Mouse (Mus musculus): ENCODE measurements around the gene Ifnk.

The Ifnk gene

DNA sequence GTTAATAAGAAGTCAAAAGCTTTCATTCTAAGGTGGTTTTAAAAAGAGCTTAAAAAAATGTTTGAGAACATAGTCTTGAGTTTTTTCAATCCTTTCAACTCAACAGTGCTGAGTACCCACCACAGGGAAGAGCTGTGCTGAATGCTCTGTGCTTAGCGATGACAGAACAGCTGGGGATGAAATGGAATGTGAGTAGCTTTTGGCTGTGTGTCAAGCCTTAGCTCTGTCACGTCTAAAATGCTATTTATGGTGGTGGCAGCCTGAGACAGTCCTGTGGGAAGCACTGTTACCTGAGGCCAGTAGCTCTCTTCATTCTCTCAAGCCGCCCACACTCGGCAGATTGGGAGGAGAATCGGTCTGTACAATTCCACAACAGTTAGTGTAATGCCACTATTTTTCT, 37.9 kb downstream of the Ifnk start:
- DNase-seq (ENCODE audit: low spot score in 2 of 2) = no peak

DNA sequence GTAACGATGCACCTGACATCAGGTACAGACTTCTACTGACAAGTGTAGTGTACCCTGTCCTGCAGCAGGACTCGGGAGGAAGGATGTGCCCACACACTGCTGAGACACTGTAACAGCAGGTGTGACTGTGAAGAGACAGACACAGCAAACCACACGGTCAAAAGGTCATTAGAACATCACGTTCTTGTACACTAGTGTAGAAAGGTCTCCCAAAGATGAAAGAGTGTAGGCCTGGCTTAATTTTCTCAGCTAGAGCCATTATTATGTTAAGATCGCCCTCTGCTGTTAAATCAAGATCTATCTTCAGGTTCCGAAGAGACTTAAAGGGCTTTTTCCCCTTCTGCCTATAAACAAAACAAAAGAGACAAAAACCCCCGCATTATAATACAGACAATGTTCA, 40.9 kb downstream of the Ifnk start:
- no peak for DNase-seq (ENCODE audit: low spot score in 2 of 2)

DNA sequence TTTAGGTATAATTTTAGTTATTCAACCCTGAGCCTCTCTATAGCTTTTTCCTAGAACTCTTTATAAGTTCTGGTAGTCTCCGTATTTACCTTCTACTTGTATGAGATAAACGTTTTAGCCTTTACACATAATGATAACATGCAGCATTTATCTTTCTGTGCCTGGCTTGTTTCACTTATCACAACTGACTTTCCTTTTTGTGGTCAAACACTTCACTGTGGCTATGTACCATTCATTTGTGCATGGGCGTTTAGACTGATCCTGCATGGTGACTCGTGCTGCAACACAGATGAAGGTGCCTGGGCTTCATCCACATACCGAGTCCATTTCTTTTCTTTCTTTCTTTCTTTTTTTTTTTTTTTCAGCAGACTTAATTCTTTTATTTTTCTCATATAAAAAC, 49.8 kb downstream of the Ifnk start:
- no peak for DNase-seq (ENCODE audit: low spot score in 2 of 2)
